Mouse (Mus musculus): Measurements from ENCODE around the gene Ctnnb1. TPM values are rescaled to one million over a fixed set of nuclear protein-coding genes. Genes with fewer than 3 reads are reported as not detected.
A peak's percentile ranks its signal among the peaks of the same experiment; 100 is the strongest.

Gene Ctnnb1
- total RNA-seq, 2 experiments from 2014 or later: 434 to 436 TPM

- no peak for DNase-seq (ENCODE audit: low spot score in 2 of 2)
These were observed 2.9 kb upstream of the Ctnnb1 start for GRCm38 (mm10) chr9:120926126-120926525.

GRCm38 (mm10) chr9:120926939-120927606 is 1.9 kb upstream of the Ctnnb1 start:
- no peak for DNase-seq (ENCODE audit: low spot score in 2 of 2)

DNA sequence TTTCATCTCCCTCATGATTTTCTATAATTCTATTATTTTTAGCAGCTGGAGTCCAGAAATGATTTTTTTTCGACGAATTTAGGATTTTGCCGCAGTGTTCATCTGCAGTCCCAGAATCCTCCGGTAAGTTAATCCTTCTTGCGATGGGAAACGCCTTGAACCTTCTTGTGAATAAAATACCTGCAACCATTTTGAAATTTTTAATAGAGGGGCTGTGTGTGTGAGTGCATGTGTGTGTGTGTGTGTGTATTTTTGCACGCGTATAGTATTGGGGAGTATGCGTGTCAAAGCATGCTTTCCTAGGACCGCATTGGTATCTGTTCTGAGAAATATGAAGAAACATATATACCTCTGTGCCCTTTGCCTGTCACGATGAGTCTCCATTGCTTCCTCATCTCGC is 1.0 kb downstream of the Ctnnb1 start:
- no peak for DNase-seq (ENCODE audit: low spot score in 2 of 2)

DNA sequence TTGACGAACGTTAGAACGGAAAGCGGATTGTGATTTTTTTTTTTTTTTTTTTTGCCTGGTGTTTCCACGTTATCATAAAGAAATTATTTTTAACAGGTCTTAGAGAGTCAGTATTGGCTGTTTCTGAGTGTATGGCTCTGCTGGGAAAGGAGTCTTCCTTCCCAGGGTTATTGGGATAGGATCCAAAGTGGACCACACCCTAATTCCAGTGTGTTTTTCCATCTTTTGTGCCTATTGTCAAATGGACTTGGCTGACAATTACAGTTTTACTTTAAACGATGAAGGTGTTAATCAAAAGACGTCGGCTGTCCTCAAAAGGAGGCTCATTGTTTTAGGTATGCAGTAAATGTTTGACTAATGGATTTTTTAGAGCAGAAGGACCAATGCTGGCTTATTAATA is 1.8 kb downstream of the Ctnnb1 start:
- DNase-seq (ENCODE audit: low spot score in 2 of 2): no peak

DNA sequence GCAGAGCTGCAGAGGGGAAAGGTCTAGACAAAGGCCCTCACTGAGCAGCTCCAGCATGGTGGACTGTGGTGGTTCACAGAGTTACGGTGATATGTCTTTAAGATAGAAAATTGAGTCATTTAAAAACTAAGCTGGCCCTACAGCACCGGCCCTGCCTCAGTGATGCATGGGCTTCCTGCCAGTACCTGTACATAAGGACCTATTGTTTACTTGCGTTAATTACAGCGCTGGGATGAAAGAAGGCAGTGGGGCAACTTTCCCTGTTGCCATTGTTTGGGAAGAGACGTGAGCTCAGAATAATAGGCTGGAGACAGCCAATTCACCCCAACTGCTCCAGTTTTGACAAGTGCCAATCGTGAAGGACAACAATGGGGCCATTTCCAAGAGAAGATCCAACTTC is 3.4 kb downstream of the Ctnnb1 start:
- no peak for DNase-seq (ENCODE audit: low spot score in 2 of 2)

DNA sequence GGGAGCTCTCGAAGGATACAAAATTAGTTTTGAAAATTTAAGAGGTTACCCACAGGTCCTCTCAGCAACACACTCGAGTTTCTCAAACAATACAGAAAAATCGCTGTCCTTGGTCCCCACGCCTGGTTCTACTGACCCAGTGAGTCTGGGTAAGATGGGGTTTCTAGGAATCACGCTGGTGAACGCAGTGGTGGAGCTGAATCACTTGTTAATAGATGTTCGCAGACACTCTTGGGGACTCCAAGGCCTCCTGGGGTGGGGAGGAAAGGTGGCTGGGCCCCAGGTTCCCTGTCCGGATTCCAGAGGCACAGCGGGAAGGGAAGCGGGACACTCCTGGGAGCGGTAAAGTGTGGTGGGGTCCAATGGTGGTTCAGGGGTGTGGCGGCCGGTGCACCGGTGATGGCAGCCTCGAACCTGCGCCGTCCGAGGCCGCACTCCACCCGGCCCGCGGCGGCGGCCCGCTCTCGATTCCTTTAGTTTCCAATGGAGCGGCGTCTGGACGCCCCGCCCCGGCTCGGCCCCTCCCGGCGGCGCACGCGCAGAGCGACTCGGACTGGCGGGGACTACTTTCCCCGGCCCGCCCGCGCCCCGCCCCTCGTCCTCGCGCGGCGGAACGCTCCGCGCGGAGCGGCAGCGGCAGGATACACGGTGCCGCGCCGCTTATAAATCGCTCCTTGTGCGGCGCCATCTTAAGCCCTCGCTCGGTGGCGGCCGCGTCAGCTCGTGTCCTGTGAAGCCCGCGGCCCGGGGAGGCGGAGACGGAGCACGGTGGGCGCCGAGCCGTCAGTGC is 4.0 kb downstream of the Ctnnb1 start:
- DNase-seq (ENCODE audit: low spot score in 2 of 2): peak; percentile 97 to 98

GRCm38 (mm10) chr9:120933587-120933885 is 4.5 kb downstream of the Ctnnb1 start:
- DNase-seq (ENCODE audit: low spot score in 2 of 2): peak in 1 of 2 experiments; percentile 58

DNA sequence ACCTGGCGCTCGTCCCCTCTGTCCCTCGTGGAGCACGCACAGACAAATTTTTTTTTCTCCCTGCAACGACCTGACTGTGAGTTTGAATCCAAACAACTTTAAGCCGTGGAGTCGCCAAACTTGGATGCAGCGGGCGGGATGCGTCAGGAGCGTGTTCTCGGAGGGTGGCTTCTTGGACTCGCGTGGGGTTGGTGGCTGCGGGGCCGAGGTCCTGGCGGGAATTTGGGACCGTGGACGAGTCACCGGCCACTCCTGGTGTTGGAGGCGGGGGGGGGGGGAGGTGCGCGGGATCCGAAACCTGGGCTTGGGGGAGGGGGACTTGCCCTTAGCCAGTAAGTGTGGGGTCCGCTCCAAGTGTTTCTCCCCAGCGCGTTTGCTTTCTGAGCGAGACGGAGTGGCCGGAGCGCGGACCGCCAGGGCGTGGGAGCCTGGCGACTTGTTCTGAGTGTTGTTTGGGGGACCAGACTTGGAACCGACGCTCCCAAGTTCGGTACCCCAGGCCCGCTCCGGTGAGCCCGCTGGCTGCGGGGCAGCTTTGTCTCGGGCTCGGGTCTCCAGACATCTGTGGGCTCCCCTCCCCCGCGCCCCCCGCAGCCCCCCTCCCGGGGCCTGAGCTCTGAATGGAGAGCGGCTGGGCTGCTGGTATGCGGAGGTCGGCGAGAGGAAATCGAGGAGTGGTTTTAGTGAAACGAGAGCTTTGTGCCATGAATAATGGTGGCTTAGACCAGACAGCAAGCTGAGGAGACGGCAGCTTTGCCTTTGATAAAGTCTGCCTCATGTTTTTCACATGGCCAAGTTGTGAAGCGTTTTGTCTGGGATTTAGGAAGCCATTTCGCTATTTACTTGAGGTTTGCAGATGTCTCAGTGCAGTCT is 5.1 kb downstream of the Ctnnb1 start:
- peak; percentile 40 to 61 for DNase-seq (ENCODE audit: low spot score in 2 of 2)

DNA sequence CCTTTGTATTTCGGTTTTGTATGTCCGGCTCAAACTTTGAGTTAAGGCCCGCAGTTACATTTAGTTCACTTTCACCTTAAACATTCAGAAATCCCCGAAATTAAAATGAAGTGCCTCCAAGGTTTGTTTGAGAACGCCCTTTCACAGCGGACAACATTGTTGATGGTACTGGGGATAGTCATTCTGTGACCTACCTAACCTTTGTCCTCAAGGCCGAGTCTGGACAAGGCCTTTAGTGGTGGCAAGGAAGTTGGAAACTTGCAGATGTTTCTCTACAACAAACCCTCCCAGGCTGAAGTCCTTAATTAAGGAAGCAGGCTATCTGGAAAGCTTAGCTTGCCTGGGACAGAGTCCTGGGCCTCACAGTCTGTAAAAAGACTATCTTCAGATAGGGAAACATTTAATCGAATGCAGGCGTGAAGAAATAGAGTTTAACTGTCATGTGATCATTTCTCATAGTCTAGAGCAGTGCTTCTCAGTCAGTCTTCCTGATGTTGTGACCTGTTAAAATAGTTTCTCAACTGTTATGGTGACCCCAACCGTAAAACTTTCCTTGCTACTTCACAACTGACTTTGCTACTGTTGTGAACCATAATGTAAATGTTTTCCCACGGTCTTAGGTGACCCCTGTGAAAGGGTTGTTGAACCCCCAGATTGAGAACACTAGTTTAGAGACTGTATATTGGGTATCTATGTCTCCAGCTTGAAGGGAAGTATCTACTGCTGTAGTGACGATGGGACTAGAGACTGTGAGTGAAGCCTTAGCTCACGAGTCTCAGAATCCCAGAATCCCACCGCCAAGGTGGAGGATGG is 6.0 kb downstream of the Ctnnb1 start:
- DNase-seq (ENCODE audit: low spot score in 2 of 2): no peak

DNA sequence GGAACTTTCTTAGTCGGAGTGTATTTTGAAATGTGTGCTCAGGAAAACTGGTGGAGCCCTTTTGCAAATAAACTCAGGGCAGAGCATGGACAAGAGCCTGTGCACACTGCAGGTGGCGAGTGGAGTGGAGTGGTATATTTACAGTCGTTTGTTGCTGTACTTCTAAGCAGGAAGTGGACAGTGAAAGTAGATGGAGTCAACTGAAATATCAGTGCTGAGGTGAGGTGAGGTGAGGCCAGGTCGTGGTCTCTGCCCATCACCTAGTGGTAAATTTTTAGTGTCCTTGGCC is 6.6 kb downstream of the Ctnnb1 start:
- no peak for DNase-seq (ENCODE audit: low spot score in 2 of 2)

- DNase-seq (ENCODE audit: low spot score in 2 of 2): peak; percentile 47 to 69
These were observed 7.3 kb downstream of the Ctnnb1 start for GRCm38 (mm10) chr9:120936351-120936750.

DNA sequence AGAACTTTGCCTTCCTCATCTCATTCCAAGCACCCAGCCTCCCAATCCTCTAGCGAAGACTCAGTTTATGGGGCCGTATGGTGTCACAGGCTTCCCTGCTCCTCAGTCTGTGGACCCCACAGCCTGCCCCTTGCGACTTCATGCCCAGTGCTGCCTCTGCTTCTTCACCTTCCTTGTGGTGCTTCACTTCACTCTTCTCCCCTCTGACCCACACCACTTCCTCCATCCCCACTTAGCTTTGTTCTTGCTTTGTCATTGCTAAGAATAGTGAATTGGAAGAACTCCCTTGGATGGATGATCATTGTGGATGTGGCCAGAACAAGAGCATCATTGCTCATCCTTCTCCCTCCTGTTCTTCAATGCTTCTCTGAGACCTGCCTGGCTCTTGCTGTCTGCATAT is 11.8 kb downstream of the Ctnnb1 start:
- no peak for DNase-seq (ENCODE audit: low spot score in 2 of 2)

GRCm38 (mm10) chr9:120943757-120944156 is 14.7 kb downstream of the Ctnnb1 start:
- DNase-seq (ENCODE audit: low spot score in 2 of 2): no peak

- no peak for DNase-seq (ENCODE audit: low spot score in 2 of 2)
These were observed 15.2 kb downstream of the Ctnnb1 start for GRCm38 (mm10) chr9:120944211-120944610.

DNA sequence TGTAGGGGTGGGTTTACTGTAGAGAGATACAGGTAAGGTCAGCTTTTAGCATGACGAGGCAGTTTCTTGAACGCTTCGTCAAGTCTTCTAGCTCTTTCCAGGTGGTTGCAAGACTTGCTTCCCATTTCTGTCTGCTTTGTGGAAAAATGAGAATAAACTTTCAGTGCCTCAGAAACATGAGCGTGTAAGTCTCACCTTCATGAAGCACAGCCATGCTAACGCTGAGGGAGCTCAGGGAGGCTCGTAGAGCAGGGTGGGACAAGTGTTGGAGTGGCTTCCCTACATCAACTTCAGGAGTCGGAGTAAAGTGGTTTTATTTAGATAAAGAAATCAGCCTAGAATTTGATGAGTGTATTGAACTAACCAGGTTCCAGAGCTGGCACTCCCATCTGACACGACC is 17.1 kb downstream of the Ctnnb1 start:
- DNase-seq (ENCODE audit: low spot score in 2 of 2): no peak

- no peak for DNase-seq (ENCODE audit: low spot score in 2 of 2)
These were observed 19.8 kb downstream of the Ctnnb1 start for GRCm38 (mm10) chr9:120948832-120949231.

DNA sequence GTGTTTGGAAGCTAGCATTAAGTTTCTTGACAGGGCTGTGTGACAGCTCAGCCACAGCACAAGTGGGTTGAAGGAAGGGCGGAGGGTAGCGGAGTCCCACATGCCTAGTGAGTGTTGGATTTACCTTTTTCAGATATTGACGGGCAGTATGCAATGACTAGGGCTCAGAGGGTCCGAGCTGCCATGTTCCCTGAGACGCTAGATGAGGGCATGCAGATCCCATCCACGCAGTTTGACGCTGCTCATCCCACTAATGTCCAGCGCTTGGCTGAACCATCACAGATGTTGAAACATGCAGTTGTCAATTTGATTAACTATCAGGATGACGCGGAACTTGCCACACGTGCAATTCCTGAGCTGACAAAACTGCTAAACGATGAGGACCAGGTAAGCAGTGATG is 21.7 kb downstream of the Ctnnb1 start:
- DNase-seq (ENCODE audit: low spot score in 2 of 2): no peak

DNA sequence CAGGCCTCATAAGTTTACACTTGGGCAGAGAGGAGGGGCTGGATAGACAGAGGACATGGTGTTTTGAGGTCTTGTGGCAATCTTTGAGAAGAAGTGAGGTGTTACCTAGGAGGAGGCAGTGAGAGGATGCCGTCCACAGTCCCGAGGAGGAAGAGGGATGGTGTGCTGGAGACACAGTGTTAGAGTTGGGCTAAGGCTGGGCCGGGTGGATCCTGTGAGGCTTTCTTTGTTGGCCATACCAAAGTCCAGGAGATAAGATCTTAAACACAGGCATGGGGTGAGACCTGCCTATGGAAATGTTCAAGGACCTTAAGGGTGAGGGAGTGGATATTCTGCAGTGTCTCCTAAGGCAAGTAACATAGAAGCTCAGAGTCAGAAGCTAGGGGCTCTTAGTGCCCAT is 22.9 kb downstream of the Ctnnb1 start:
- no peak for DNase-seq (ENCODE audit: low spot score in 2 of 2)

- no peak for DNase-seq (ENCODE audit: low spot score in 2 of 2)
These were observed 29.0 kb downstream of the Ctnnb1 start for GRCm38 (mm10) chr9:120958051-120958450.

GRCm38 (mm10) chr9:120958560-120958959 is 29.5 kb downstream of the Ctnnb1 start:
- DNase-seq (ENCODE audit: low spot score in 2 of 2): no peak

DNA sequence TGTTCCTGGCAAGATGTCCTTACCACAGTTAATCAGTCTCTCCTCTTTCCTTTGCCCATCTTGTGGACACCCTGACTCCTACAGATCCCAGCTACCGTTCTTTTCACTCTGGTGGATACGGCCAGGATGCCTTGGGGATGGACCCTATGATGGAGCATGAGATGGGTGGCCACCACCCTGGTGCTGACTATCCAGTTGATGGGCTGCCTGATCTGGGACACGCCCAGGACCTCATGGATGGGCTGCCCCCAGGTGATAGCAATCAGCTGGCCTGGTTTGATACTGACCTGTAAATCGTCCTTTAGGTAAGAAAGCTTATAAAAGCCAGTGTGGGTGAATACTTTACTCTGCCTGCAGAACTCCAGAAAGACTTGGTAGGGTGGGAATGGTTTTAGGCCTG is 30.2 kb downstream of the Ctnnb1 start:
- DNase-seq (ENCODE audit: low spot score in 2 of 2): no peak
